Mouse (Mus musculus) neural tube, embryonic 11.5 days (tissue): ENCODE results near the gene Ube2l6. TPM values are rescaled to one million over a fixed set of nuclear protein-coding genes. Genes with fewer than 3 reads are reported as not detected.

ENCODE experiments used
- ATAC-seq: fragments of 200-750 bp; cut with Nextera tagmentation; 2 replicates; pipeline ENCODE4 v1.8.0; 2017; ENCODE audit warnings: moderate number of reproducible peaks, mild to moderate bottlenecking, moderate TSS enrichment, moderate library complexity; ENCODE audit not compliant: insufficient read depth, low FRiP score, low TSS enrichment
- DNase-seq: peaks from one replicate; pipeline ENCODE4 v3.0.0-alpha.2; 2015; ENCODE audit warnings: low spot score
- H3K27ac ChIP-seq: fragments of 300-500 bp; sonication (generic); 2 replicates; pipeline ENCODE4 v1.5.1; 2014; ENCODE audit warnings: low read depth, mild to moderate bottlenecking, low read length
- H3K27me3 ChIP-seq: fragments of 300-500 bp; sonication (generic); 2 replicates; pipeline ENCODE4 v1.6.1; 2014; ENCODE audit warnings: mild to moderate bottlenecking, low read length, mixed read lengths; ENCODE audit not compliant: control insufficient read depth, insufficient read depth
- H3K36me3 ChIP-seq: fragments of 300-500 bp; sonication (generic); 2 replicates; pipeline ENCODE4 v1.6.1; 2014; ENCODE audit warnings: mild to moderate bottlenecking, low read length, moderate library complexity, mixed read lengths; ENCODE audit not compliant: control insufficient read depth, insufficient read depth
- H3K4me1 ChIP-seq: fragments of 300-500 bp; sonication (generic); 2 replicates; pipeline ENCODE4 v1.6.1; 2014; ENCODE audit warnings: low read length, mixed read lengths; ENCODE audit not compliant: control insufficient read depth, insufficient read depth
- H3K4me2 ChIP-seq: fragments of 300-500 bp; sonication (generic); 2 replicates; pipeline ENCODE4 v1.6.1; 2014; ENCODE audit warnings: low read depth, mild to moderate bottlenecking, moderate library complexity
- H3K4me3 ChIP-seq: fragments of 300-500 bp; sonication (generic); 2 replicates; pipeline ENCODE4 v1.5.1; 2014; ENCODE audit warnings: low read depth, low read length
- H3K9ac ChIP-seq: fragments of 300-500 bp; sonication (generic); 2 replicates; pipeline ENCODE4 v1.6.1; 2014; ENCODE audit warnings: mild to moderate bottlenecking, low read length
- H3K9me3 ChIP-seq: fragments of 300-500 bp; sonication (generic); 2 replicates; pipeline ENCODE4 v1.6.1; 2016; ENCODE audit warnings: low read length; ENCODE audit not compliant: control insufficient read depth
- WGBS: fragments of 180-500 bp; shearing (Covaris S2); extraction: QIAGEN DNeasy Blood & Tissue Kit; methylation state at CpG from one replicate; pipeline ENCODE4 v1.1.7; 2014; 5-methylcytosine and 5-hydroxymethylcytosine counted together
- polyA plus RNA-seq: library from polyadenylated mRNA; unstranded; fragments of >200 nt; fragmentation: Nextera tagmentation; extraction: Ambion mirVana; gene quantifications from 2 replicates; pipeline ENCODE4 v1.2.1, GENCODE M21; 2014

Ube2l6 gene
- polyA plus RNA-seq: 32.8 and 34.9 TPM in 2 replicates

GRCm38 (mm10) chr2:84798493-84798921 lies at the start of gene Ube2l6:
Gene Ube2l6, plus strand, starts transcription at chr2:84798828.
- Histone ChIP-seq H3K9me3 (no peaks in the 10 kb centered on the region), H3K4me3 (peak within 1 kb of the TSS; percentile 53), H3K9ac (peak within 1 kb of the TSS; percentile 64), H3K27ac (no peak within 1 kb of the TSS), H3K4me2 (peak within 1 kb of the TSS; percentile 79), H3K4me1 (0 out of 2 replicates have a peak, but pooled peaks cover 3% of the 10 kb centered on the region), H3K36me3 (no peaks in the 10 kb centered on the region), H3K27me3 (no peaks in the 10 kb centered on the region)
- ATAC-seq (peak; percentile 65), DNase-seq (peak; percentile 74)
- under 1% methylated on average over 21 of the region's 21 CpGs for WGBS

GRCm38 (mm10) chr2:84750115-84750514 lies 48.5 kb upstream of the Ube2l6 start:
- DNase-seq (no peak), ATAC-seq (no peak)
- WGBS: 83% methylated on average over 6 of the region's 6 CpGs
- H3K27ac ChIP-seq: no peak overlapping the region
- H3K9ac ChIP-seq: no peak overlapping the region
- no peaks in the 10 kb centered on the region for H3K9me3 ChIP-seq
- H3K36me3 ChIP-seq: no peaks in the 10 kb centered on the region
- no peak overlapping the region for H3K4me2 ChIP-seq
- no peak overlapping the region for H3K4me3 ChIP-seq
- H3K27me3 ChIP-seq: no peaks in the 10 kb centered on the region
- H3K4me1 ChIP-seq: no peaks in the 10 kb centered on the region

- Histone ChIP-seq H3K4me3 (no peak overlapping the region), H3K27me3 (no peaks in the 10 kb centered on the region), H3K4me2 (no peak overlapping the region), H3K9ac (no peak overlapping the region), H3K36me3 (no peaks in the 10 kb centered on the region), H3K27ac (no peak overlapping the region), H3K9me3 (no peaks in the 10 kb centered on the region), H3K4me1 (no peaks in the 10 kb centered on the region)
- DNase-seq (no peak), ATAC-seq (no peak)
- 86% methylated on average over 5 of the region's 5 CpGs for WGBS
Measured at GRCm38 (mm10) chr2:84756245-84756644, 42.4 kb upstream of the Ube2l6 start.

GRCm38 (mm10) chr2:84757026-84757682 lies 41.5 kb upstream of the Ube2l6 start:
- Histone ChIP-seq H3K27ac (no peak overlapping the region), H3K4me2 (no peak overlapping the region), H3K9me3 (no peaks in the 10 kb centered on the region), H3K4me1 (no peaks in the 10 kb centered on the region), H3K36me3 (no peaks in the 10 kb centered on the region), H3K4me3 (no peak overlapping the region), H3K27me3 (no peaks in the 10 kb centered on the region), H3K9ac (no peak overlapping the region)
- DNase-seq (no peak), ATAC-seq (no peak)
- 58% methylated on average over 7 of the region's 7 CpGs for WGBS

GRCm38 (mm10) chr2:84758542-84759127 lies 40.0 kb upstream of the Ube2l6 start:
- ATAC-seq: peak; percentile 58; the same call in 1 of the 2 replicates
- H3K4me3 ChIP-seq: no peak overlapping the region
- no peaks in the 10 kb centered on the region for H3K4me1 ChIP-seq
- no peaks in the 10 kb centered on the region for H3K36me3 ChIP-seq
- H3K9ac ChIP-seq: no peak overlapping the region
- DNase-seq: peak; percentile 25
- 7% methylated on average over 2 of the region's 2 CpGs for WGBS
- no peak overlapping the region for H3K4me2 ChIP-seq
- H3K9me3 ChIP-seq: no peaks in the 10 kb centered on the region
- no peaks in the 10 kb centered on the region for H3K27me3 ChIP-seq
- no peak overlapping the region for H3K27ac ChIP-seq

GRCm38 (mm10) chr2:84760777-84761176 lies 37.9 kb upstream of the Ube2l6 start:
- no peaks in the 10 kb centered on the region for H3K36me3 ChIP-seq
- no peak overlapping the region for H3K9ac ChIP-seq
- WGBS: 77% methylated on average over 8 of the region's 8 CpGs
- H3K4me1 ChIP-seq: no peaks in the 10 kb centered on the region
- no peaks in the 10 kb centered on the region for H3K9me3 ChIP-seq
- ATAC-seq (no peak), DNase-seq (no peak)
- H3K4me3 ChIP-seq: no peak overlapping the region
- no peak overlapping the region for H3K4me2 ChIP-seq
- H3K27me3 ChIP-seq: no peaks in the 10 kb centered on the region
- H3K27ac ChIP-seq: no peak overlapping the region

GRCm38 (mm10) chr2:84761309-84761708 lies 37.3 kb upstream of the Ube2l6 start:
- Histone ChIP-seq H3K36me3 (no peaks in the 10 kb centered on the region), H3K4me1 (no peaks in the 10 kb centered on the region), H3K9ac (no peak overlapping the region), H3K27me3 (no peaks in the 10 kb centered on the region), H3K4me2 (no peak overlapping the region), H3K27ac (no peak overlapping the region), H3K4me3 (no peak overlapping the region), H3K9me3 (no peaks in the 10 kb centered on the region)
- 89% methylated on average over 3 of the region's 3 CpGs for WGBS
- ATAC-seq (no peak), DNase-seq (no peak)

- Histone ChIP-seq H3K4me2 (no peak overlapping the region), H3K9ac (no peak overlapping the region), H3K9me3 (no peaks in the 10 kb centered on the region), H3K27ac (no peak overlapping the region), H3K4me1 (no peaks in the 10 kb centered on the region), H3K27me3 (no peaks in the 10 kb centered on the region), H3K4me3 (no peak overlapping the region), H3K36me3 (no peaks in the 10 kb centered on the region)
- ATAC-seq: no peak
- no peak for DNase-seq
- WGBS: 98% methylated on average over 1 of the region's 1 CpGs
Measured at GRCm38 (mm10) chr2:84761840-84762239, 36.8 kb upstream of the Ube2l6 start.

GRCm38 (mm10) chr2:84762295-84762694 lies 36.3 kb upstream of the Ube2l6 start:
- no peak overlapping the region for H3K4me2 ChIP-seq
- no peaks in the 10 kb centered on the region for H3K4me1 ChIP-seq
- no peaks in the 10 kb centered on the region for H3K36me3 ChIP-seq
- no peaks in the 10 kb centered on the region for H3K9me3 ChIP-seq
- no peaks in the 10 kb centered on the region for H3K27me3 ChIP-seq
- 46% methylated on average over 4 of the region's 4 CpGs for WGBS
- no peak overlapping the region for H3K27ac ChIP-seq
- no peak for ATAC-seq
- H3K9ac ChIP-seq: no peak overlapping the region
- H3K4me3 ChIP-seq: no peak overlapping the region
- no peak for DNase-seq
